Mouse (Mus musculus) liver, postnatal 0 days (tissue): ENCODE results near the gene Olfr498.

Experiments used
- CTCF ChIP-seq: sonication (generic); IDR thresholded peaks from 2 replicates; pipeline ENCODE4 v1.5.1; 2016; ENCODE audit warnings: antibody characterized with exemption, low read depth
- EP300 ChIP-seq: IDR thresholded peaks from 2 replicates; pipeline ENCODE4 v1.6.1; 2016; ENCODE audit warnings: antibody characterized with exemption, low read depth, mild to moderate bottlenecking

DNA sequence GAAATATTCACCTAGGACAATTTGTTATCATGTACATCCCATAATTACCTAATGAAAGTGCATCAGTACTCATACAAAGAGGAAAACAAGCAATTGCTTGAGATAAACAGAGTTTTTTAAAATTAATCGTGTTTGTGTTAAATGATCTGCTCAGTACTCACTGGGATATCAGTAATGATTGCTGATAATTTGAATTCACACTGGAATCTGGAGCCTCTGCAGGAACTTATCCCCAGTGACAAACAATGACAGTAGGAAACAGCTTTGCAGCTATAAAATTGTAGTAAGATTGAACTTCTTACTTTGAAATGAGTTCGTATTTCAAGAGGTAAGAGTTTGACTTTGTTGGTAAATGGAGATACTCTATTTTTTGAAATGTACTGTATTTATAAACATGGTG lies 45.0 kb upstream of the Olfr498 start, which contains the start of gene Olfr497:
- TF ChIP-seq CTCF (no peak), EP300 (no peak)
